Mouse (Mus musculus) MEL (cell line): ENCODE results near the gene Otog. TPM values are rescaled to one million over a fixed set of nuclear protein-coding genes. Genes with fewer than 3 reads are reported as not detected.

Source experiments
- DNase-seq: peaks from one replicate; pipeline ENCODE4 v3.0.0; 2011; ENCODE audit warnings: low read depth, low spot score
- H3K27ac ChIP-seq: 2 replicates; pipeline ENCODE4 v1.5.1; 2012; ENCODE audit warnings: low read depth, mild to moderate bottlenecking, control low read depth, low read length, moderate library complexity; ENCODE audit not compliant: control insufficient read depth
- H3K27me3 ChIP-seq, 2 experiments: fragments of 150-350 bp in 1 of 2; sonication (generic) in 1 of 2; 2 replicates each; pipeline ENCODE4 v1.6.1; 2012; ENCODE audit warnings: low read length in 2 of 2, mild to moderate bottlenecking in 2 of 2, improper control_type of control experiment in 1 of 2, moderate library complexity in 1 of 2; ENCODE audit not compliant: insufficient read depth in 2 of 2, control insufficient read depth in 1 of 2
- H3K36me3 ChIP-seq, 2 experiments: 2 replicates each; pipeline ENCODE4 v1.6.1; 2012 to 2014; ENCODE audit warnings: low read length in 2 of 2, improper control_type of control experiment in 1 of 2, inconsistent platforms in 1 of 2, mild to moderate bottlenecking in 1 of 2; ENCODE audit not compliant: insufficient read depth in 2 of 2, control insufficient read depth in 1 of 2
- H3K4me1 ChIP-seq, 2 experiments: fragments of 150-350 bp in 1 of 2; sonication (generic) in 1 of 2; 2 replicates each; pipeline ENCODE4 v1.6.1; 2012; ENCODE audit warnings: low read length in 2 of 2, improper control_type of control experiment in 1 of 2, mild to moderate bottlenecking in 1 of 2; ENCODE audit not compliant: insufficient read depth in 2 of 2, control insufficient read depth in 1 of 2
- H3K4me3 ChIP-seq, 2 experiments: fragments of 150-350 bp in 1 of 2; sonication (generic) in 1 of 2; 2 replicates each; pipeline ENCODE4 v1.5.1; 2012; ENCODE audit warnings: low read depth in 2 of 2, low read length in 2 of 2, mild to moderate bottlenecking in 2 of 2, moderate library complexity in 2 of 2, control low read depth in 1 of 2, improper control_type of control experiment in 1 of 2; ENCODE audit not compliant: control insufficient read depth in 1 of 2, insufficient read depth in 1 of 2
- H3K79me2 ChIP-seq: 2 replicates; pipeline ENCODE4 v1.6.1; 2012; ENCODE audit warnings: mild to moderate bottlenecking, low read length, moderate library complexity; ENCODE audit not compliant: control insufficient read depth, poor library complexity, insufficient read depth
- H3K9ac ChIP-seq: 2 replicates; pipeline ENCODE4 v1.6.1; 2012; ENCODE audit warnings: low read depth, mild to moderate bottlenecking, control low read depth, low read length, moderate library complexity; ENCODE audit not compliant: control insufficient read depth, poor library complexity, severe bottlenecking
- H3K9me3 ChIP-seq: fragments of 150-350 bp; sonication (generic); replicated peaks from 2 replicates; pipeline ENCODE4 v1.6.1; 2012; ENCODE audit warnings: mild to moderate bottlenecking, low read length, improper control_type of control experiment, moderate library complexity; ENCODE audit not compliant: insufficient read depth
- CHD1 ChIP-seq: IDR thresholded peaks from 2 replicates; pipeline ENCODE4 v1.6.1; 2012; ENCODE audit warnings: low read depth, mild to moderate bottlenecking, inconsistent platforms, low read length, improper control_type of control experiment
- CTCF ChIP-seq, 3 experiments: IDR thresholded peaks in 2 of 3; conservative IDR thresholded peaks in 1 of 3; 2 replicates each; pipeline ENCODE4 v1.5.1; 2011 to 2012; ENCODE audit warnings: low read length in 3 of 3, low read depth in 2 of 3, mild to moderate bottlenecking in 2 of 3, improper control_type of control experiment in 1 of 3, inconsistent platforms in 1 of 3, mixed read lengths in 1 of 3, moderate library complexity in 1 of 3; ENCODE audit not compliant: control insufficient read depth in 1 of 3, insufficient read depth in 1 of 3, poor library complexity in 1 of 3, severe bottlenecking in 1 of 3
- E2F4 ChIP-seq: IDR thresholded peaks from 2 replicates; pipeline ENCODE4 v1.6.1; 2011; ENCODE audit warnings: low read depth, low read length, improper control_type of control experiment, borderline replicate concordance
- EP300 ChIP-seq, 2 experiments: IDR thresholded peaks; 2 replicates each; pipeline ENCODE4 v1.6.1; 2011; ENCODE audit warnings: improper control_type of control experiment in 2 of 2, low read length in 2 of 2, low read depth in 1 of 2, mild to moderate bottlenecking in 1 of 2
- GABPA ChIP-seq: IDR thresholded peaks from 2 replicates; pipeline ENCODE4 v1.6.1; 2012; ENCODE audit warnings: low read depth, mild to moderate bottlenecking, inconsistent platforms, low read length, improper control_type of control experiment, moderate library complexity
- GATA1 ChIP-seq: IDR thresholded peaks from 2 replicates; pipeline ENCODE4 v1.6.1; 2011; ENCODE audit warnings: low read depth, low read length, improper control_type of control experiment
- MAFK ChIP-seq: IDR thresholded peaks from 2 replicates; pipeline ENCODE4 v1.6.1; 2011; ENCODE audit warnings: low read depth, mild to moderate bottlenecking, low read length, improper control_type of control experiment, borderline replicate concordance
- MAX ChIP-seq: IDR thresholded peaks from 2 replicates; pipeline ENCODE4 v1.6.1; 2011; ENCODE audit warnings: low read length, improper control_type of control experiment
- MXI1 ChIP-seq: IDR thresholded peaks from 2 replicates; pipeline ENCODE4 v1.6.1; 2011; ENCODE audit warnings: mild to moderate bottlenecking, low read depth, low read length, improper control_type of control experiment
- MYB ChIP-seq: IDR thresholded peaks from 2 replicates; pipeline ENCODE4 v1.6.1; 2011; ENCODE audit warnings: mild to moderate bottlenecking, low read depth, low read length, improper control_type of control experiment
- NELFE ChIP-seq: IDR thresholded peaks from 2 replicates; pipeline ENCODE4 v1.6.1; 2011; ENCODE audit warnings: low read depth, low read length, improper control_type of control experiment
- SIN3A ChIP-seq: IDR thresholded peaks from 2 replicates; pipeline ENCODE4 v1.6.1; 2012; ENCODE audit warnings: low read length, improper control_type of control experiment, inconsistent platforms
- TCF12 ChIP-seq: IDR thresholded peaks from 2 replicates; pipeline ENCODE4 v1.6.1; 2014; ENCODE audit warnings: low read depth, mild to moderate bottlenecking, inconsistent platforms, low read length, improper control_type of control experiment, moderate library complexity
- UBTF ChIP-seq: IDR thresholded peaks from 2 replicates; pipeline ENCODE4 v1.6.1; 2012; ENCODE audit warnings: low read depth, mild to moderate bottlenecking, inconsistent platforms, low read length, improper control_type of control experiment, moderate library complexity, borderline replicate concordance; ENCODE audit not compliant: insufficient read depth
- ZMIZ1 ChIP-seq: IDR thresholded peaks from 2 replicates; pipeline ENCODE4 v1.6.1; 2012; ENCODE audit warnings: low read depth, mild to moderate bottlenecking, inconsistent platforms, low read length, improper control_type of control experiment, moderate library complexity
- ZNF384 ChIP-seq: IDR thresholded peaks from 2 replicates; pipeline ENCODE4 v1.6.1; 2012; ENCODE audit warnings: low read depth, mild to moderate bottlenecking, inconsistent platforms, low read length, improper control_type of control experiment
- polyA plus RNA-seq, 2 experiments: library from polyadenylated mRNA; stranded (reverse) in 1 of 2; unstranded in 1 of 2; fragments of >175 nt in 1 of 2; fragments of >200 nt in 1 of 2; gene quantifications; 2 replicates each; pipeline versions ENCODE4 v1.2.1 to v1.2.4; 2012; ENCODE audit warnings: low replicate concordance in 2 of 2, low read depth in 1 of 2; ENCODE audit not compliant: insufficient read length in 2 of 2, insufficient read depth in 1 of 2, missing spikeins in 1 of 2
- total RNA-seq: library from RNA; depleted of rRNA; stranded (reverse); fragments of 300-350 nt; gene quantifications from 2 replicates; pipeline ENCODE4 v1.2.3, GENCODE M21; 2012

The Otog gene
- total and polyA plus RNA-seq, 3 experiments, result not detected

DNA sequence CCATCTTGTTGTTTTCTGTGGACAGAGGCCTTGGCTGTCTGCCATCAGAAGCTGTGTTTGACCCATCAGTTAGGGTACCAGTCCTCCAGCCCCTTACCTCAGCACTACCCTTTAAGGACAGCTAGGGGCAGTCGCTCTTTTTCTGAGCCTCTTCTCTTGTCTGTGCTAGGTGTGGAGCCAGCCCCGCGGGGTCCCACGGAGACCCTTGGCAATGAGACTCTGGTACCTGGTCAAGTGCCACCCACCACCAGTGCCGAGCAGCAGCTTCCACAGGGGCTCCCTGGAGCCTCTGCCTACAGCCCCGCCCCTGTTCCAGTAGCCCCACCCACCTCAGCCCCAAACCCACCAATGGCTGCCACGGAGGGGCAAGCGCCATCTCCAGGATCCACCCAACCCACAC, 46.3 kb downstream of the Otog start:
- Histone ChIP-seq H3K36me3 (no peaks in the 10 kb centered on the region), H3K4me3 (no peak overlapping the region), H3K27me3 (no peaks in the 10 kb centered on the region), H3K79me2 (no peaks in the 10 kb centered on the region), H3K9me3 (no peaks in the 10 kb centered on the region), H3K4me1 (no peaks in the 10 kb centered on the region), H3K9ac (no peak overlapping the region), H3K27ac (no peak overlapping the region)
- DNase-seq, result no peak
- TF ChIP-seq TCF12, result no peak
- TF ChIP-seq E2F4, result no peak
- TF ChIP-seq ZMIZ1, result no peak
- no peak for TF ChIP-seq MXI1
- no peak for TF ChIP-seq CTCF (IDR thresholded peaks at IDR 0.05 in 2 of 3, conservative IDR thresholded peaks at IDR 0.05 in 1 of 3; ENCODE audit: control insufficient read depth in 1 of 3, insufficient read depth in 1 of 3, low read depth in 2 of 3, low read length in 3 of 3, poor library complexity in 1 of 3, severe bottlenecking in 1 of 3)
- TF ChIP-seq SIN3A, result no peak
- TF ChIP-seq MAFK, result no peak
- TF ChIP-seq MAX, result no peak
- no peak for TF ChIP-seq NELFE
- TF ChIP-seq ZNF384, result no peak
- no peak for TF ChIP-seq GATA1
- no peak for TF ChIP-seq GABPA
- no peak for TF ChIP-seq CHD1

DNA sequence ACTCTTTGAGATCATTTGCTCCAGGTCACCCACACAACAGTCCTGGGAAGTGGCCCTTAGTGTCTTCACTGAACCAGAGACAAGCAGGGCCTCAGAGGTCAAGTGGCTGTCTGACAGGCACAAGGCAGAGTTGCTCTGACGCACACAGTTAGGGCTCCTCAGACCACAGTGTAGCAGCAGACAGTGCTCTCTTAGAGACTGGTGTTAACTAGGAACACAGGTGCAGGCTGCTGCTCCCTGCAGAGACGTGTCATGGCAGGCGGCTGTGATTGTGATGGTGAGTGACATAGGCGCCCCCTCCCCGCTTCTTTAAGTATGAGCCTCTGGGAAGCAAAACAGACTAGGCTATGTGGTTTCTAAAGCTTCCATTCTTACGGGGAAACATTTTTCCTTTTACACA, 55.5 kb downstream of the Otog start:
- no peak for DNase-seq
- H3K27ac ChIP-seq, result no peak overlapping the region
- no peaks in the 10 kb centered on the region for H3K36me3 ChIP-seq
- H3K27me3 ChIP-seq, result no peaks in the 10 kb centered on the region
- TF ChIP-seq EP300 (IDR thresholded peaks at IDR 0.05; ENCODE audit: low read depth in 1 of 2, low read length in 2 of 2) (no peak), MYB (no peak), MXI1 (no peak), UBTF (no peak), GABPA (no peak)
- H3K9ac ChIP-seq, result no peak overlapping the region
- H3K79me2 ChIP-seq, result no peaks in the 10 kb centered on the region
- H3K9me3 ChIP-seq, result no peaks in the 10 kb centered on the region
- H3K4me1 ChIP-seq, result no peaks in the 10 kb centered on the region
- H3K4me3 ChIP-seq, result no peak overlapping the region
